Mouse (Mus musculus): Measurements from ENCODE around the gene Psg21.
"Not testable (repeated sequence)": the region's sequence is repeated elsewhere in the genome, so short reads cannot be mapped to it uniquely, and the experiment has no call there.

Gene Psg21

GRCm38 (mm10) chr7:18656625-18657024 lies at the start of gene Psg21:
Gene Psg21 (minus strand): TSS chr7:18656725.
- not testable (repeated sequence) for DNase-seq

GRCm38 (mm10) chr7:18686085-18686484 lies 29.6 kb upstream of the Psg21 start, which contains the start of gene Psg20:
Gene Psg20 (minus strand): TSS chr7:18686185.
- no peak for DNase-seq

GRCm38 (mm10) chr7:18685586-18685985 lies 29.1 kb upstream of the Psg21 start:
- DNase-seq: no peak

- DNase-seq: no peak
Measured at GRCm38 (mm10) chr7:18679772-18680171, 23.2 kb upstream of the Psg21 start.

GRCm38 (mm10) chr7:18626921-18627320 lies 29.6 kb downstream of the Psg21 start:
- DNase-seq: not testable (repeated sequence)

GRCm38 (mm10) chr7:18616401-18616800 lies 40.1 kb downstream of the Psg21 start, which contains the start of gene Psg23:
Gene Psg23 (minus strand): TSS chr7:18616501.
- DNase-seq: not testable (repeated sequence)

Measured in thymus, postnatal 36 days (tissue).